Mouse (Mus musculus): ENCODE data around the gene Tubgcp6. TPM values are rescaled to one million over a fixed set of nuclear protein-coding genes. Genes with fewer than 3 reads are reported as not detected.

The Tubgcp6 gene
- polyA plus RNA-seq, 1 experiment from 2014 or later, result 18.0 TPM

- Histone ChIP-seq H3K9ac (replicated peaks; ENCODE audit: low read length) (no peak overlapping the region), H3K36me3 (ENCODE audit: control insufficient read depth, insufficient read depth, low read length) (no peaks in the 10 kb centered on the region), H3K27ac (replicated peaks; ENCODE audit: low read depth, low read length) (no peak overlapping the region), H3K4me2 (ENCODE audit: low read length) (no peak overlapping the region), H3K9me3 (ENCODE audit: control insufficient read depth, low read length) (no peaks in the 10 kb centered on the region), H3K27me3 (ENCODE audit: control insufficient read depth, insufficient read depth, low read length) (peaks cover 8% of the 10 kb centered on the region), H3K4me3 (replicated peaks; ENCODE audit: low read depth, low read length) (no peak overlapping the region), H3K4me1 (ENCODE audit: control insufficient read depth, insufficient read depth, low read length) (peaks cover 17% of the 10 kb centered on the region)
- no peak for DNase-seq
- WGBS, result 94% methylated on average over 6 of the region's 6 CpGs
- ATAC-seq (ENCODE audit: low FRiP score, low TSS enrichment), result no peak
Observed at GRCm38 (mm10) chr15:89061761-89062517, 61.0 kb downstream of the Tubgcp6 start.

GRCm38 (mm10) chr15:89060811-89061460 lies 62.0 kb downstream of the Tubgcp6 start:
- H3K27me3 ChIP-seq (ENCODE audit: control insufficient read depth, insufficient read depth, low read length), result no peaks in the 10 kb centered on the region; the same call in 1 of the 2 replicates
- 91% methylated on average over 12 of the region's 12 CpGs for WGBS
- peaks cover 17% of the 10 kb centered on the region for H3K4me1 ChIP-seq (ENCODE audit: control insufficient read depth, insufficient read depth, low read length)
- H3K4me3 ChIP-seq (replicated peaks; ENCODE audit: low read depth, low read length), result peak overlapping the region; percentile 72
- H3K36me3 ChIP-seq (ENCODE audit: control insufficient read depth, insufficient read depth, low read length), result no peaks in the 10 kb centered on the region
- H3K9ac ChIP-seq (replicated peaks; ENCODE audit: low read length), result peak overlapping the region; percentile 84
- peak overlapping the region; percentile 88 for H3K4me2 ChIP-seq (ENCODE audit: low read length)
- H3K9me3 ChIP-seq (ENCODE audit: control insufficient read depth, low read length), result no peaks in the 10 kb centered on the region
- 0 out of 2 replicates have a peak, but pooled peaks have one; percentile 22 for ATAC-seq (ENCODE audit: low FRiP score, low TSS enrichment)
- no peak overlapping the region for H3K27ac ChIP-seq (replicated peaks; ENCODE audit: low read depth, low read length)
- DNase-seq, result no peak

DNA sequence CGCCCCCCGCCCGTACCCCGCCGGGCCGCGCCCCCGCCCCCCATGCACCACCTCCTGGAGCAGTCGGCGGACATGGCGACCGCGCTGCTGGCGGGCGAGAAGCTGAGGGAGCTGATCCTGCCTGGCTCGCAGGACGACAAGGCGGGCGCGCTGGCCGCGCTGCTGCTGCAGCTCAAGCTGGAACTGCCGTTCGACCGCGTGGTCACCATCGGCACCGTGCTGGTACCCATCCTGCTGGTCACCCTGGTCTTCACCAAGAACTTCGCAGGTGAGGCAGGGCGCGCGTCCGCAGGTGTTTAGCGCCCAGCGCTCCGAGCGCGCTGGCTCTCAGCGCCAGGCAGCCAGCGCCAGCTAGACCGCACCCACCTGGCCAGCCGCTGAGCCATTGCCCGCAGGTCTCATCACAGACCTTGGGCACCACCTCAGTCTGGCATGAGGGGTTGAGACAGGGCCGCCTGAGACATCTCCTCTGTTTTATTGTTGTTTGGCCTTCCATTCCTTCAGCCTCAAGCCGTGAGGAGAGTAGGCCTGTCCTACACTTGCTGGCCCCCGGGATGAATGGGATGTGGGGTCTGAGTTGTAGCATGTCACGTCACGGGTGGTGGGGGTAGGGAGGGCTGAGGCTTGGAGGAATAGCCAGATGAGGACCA lies 62.8 kb downstream of the Tubgcp6 start:
- peak; percentile 70 for ATAC-seq (ENCODE audit: low FRiP score, low TSS enrichment)
- WGBS, result 2% methylated on average over 46 of the region's 48 CpGs
- H3K27me3 ChIP-seq (ENCODE audit: control insufficient read depth, insufficient read depth, low read length), result no peaks in the 10 kb centered on the region; the same call in 1 of the 2 replicates

GRCm38 (mm10) chr15:89059161-89059931 lies 63.6 kb downstream of the Tubgcp6 start, which contains the start of gene Panx2:
Gene Panx2 (plus strand): TSS chr15:89059734.
- peak within 1 kb of the TSS; percentile 88 for H3K4me2 ChIP-seq (ENCODE audit: low read length)
- H3K36me3 ChIP-seq (ENCODE audit: control insufficient read depth, insufficient read depth, low read length), result no peaks in the 10 kb centered on the region
- no peaks in the 10 kb centered on the region; the same call in 1 of the 2 replicates for H3K27me3 ChIP-seq (ENCODE audit: control insufficient read depth, insufficient read depth, low read length)
- 1% methylated on average over 30 of the region's 57 CpGs for WGBS
- peak within 1 kb of the TSS; percentile 72 for H3K4me3 ChIP-seq (replicated peaks; ENCODE audit: low read depth, low read length)
- DNase-seq (peak; percentile 75), ATAC-seq (ENCODE audit: low FRiP score, low TSS enrichment) (0 out of 2 replicates have a peak, but pooled peaks have one; percentile 38)
- peak within 1 kb of the TSS; percentile 84 for H3K9ac ChIP-seq (replicated peaks; ENCODE audit: low read length)
- no peaks in the 10 kb centered on the region for H3K9me3 ChIP-seq (ENCODE audit: control insufficient read depth, low read length)
- H3K4me1 ChIP-seq (ENCODE audit: control insufficient read depth, insufficient read depth, low read length), result peaks cover 17% of the 10 kb centered on the region
- H3K27ac ChIP-seq (replicated peaks; ENCODE audit: low read depth, low read length), result peak within 1 kb of the TSS; percentile 79

More for the DNA sequence above, 62.8 kb downstream of the Tubgcp6 start:
- Histone ChIP-seq H3K9me3 (ENCODE audit: control insufficient read depth, low read length) (no peaks in the 10 kb centered on the region), H3K4me2 (ENCODE audit: low read length) (peak overlapping the region; percentile 88), H3K9ac (replicated peaks; ENCODE audit: low read length) (peak overlapping the region; percentile 84), H3K36me3 (ENCODE audit: control insufficient read depth, insufficient read depth, low read length) (no peaks in the 10 kb centered on the region), H3K4me1 (ENCODE audit: control insufficient read depth, insufficient read depth, low read length) (peaks cover 17% of the 10 kb centered on the region), H3K4me3 (replicated peaks; ENCODE audit: low read depth, low read length) (peak overlapping the region; percentile 72), H3K27ac (replicated peaks; ENCODE audit: low read depth, low read length) (peak overlapping the region; percentile 79)
- peak; percentile 78 for DNase-seq

GRCm38 (mm10) chr15:89058736-89059135 lies 64.2 kb downstream of the Tubgcp6 start:
- Histone ChIP-seq H3K9ac (replicated peaks; ENCODE audit: low read length) (peak overlapping the region; percentile 84), H3K27me3 (ENCODE audit: control insufficient read depth, insufficient read depth, low read length) (no peaks in the 10 kb centered on the region; the same call in 1 of the 2 replicates), H3K27ac (replicated peaks; ENCODE audit: low read depth, low read length) (peak overlapping the region; percentile 79; the same call in 1 of the 2 replicates), H3K9me3 (ENCODE audit: control insufficient read depth, low read length) (no peaks in the 10 kb centered on the region), H3K36me3 (ENCODE audit: control insufficient read depth, insufficient read depth, low read length) (no peaks in the 10 kb centered on the region), H3K4me1 (ENCODE audit: control insufficient read depth, insufficient read depth, low read length) (peaks cover 17% of the 10 kb centered on the region), H3K4me3 (replicated peaks; ENCODE audit: low read depth, low read length) (peak overlapping the region; percentile 72), H3K4me2 (ENCODE audit: low read length) (peak overlapping the region; percentile 88)
- WGBS, result 38% methylated on average over 6 of the region's 6 CpGs
- no peak for DNase-seq
- ATAC-seq (ENCODE audit: low FRiP score, low TSS enrichment), result no peak

DNA sequence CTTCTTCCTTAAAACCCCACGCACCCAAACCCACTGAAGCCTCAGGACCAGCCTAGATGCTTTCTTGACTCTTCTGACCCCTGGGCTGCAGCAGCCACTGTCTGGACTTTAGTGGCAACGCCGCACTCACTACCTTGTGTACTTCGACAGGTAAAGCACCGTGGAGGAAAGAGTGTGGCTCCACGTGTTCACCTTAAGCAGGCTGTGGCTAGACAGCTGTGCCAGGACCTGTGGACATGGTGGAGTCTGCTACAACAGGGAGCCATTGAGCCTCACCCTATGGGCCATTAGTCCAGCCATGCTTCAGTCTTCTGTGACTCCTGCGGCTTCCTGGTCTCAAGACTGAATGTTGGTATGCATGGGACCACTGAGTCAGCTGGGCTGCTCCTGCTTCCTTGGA lies 68.2 kb downstream of the Tubgcp6 start:
- Histone ChIP-seq H3K27me3 (ENCODE audit: control insufficient read depth, insufficient read depth, low read length) (no peaks in the 10 kb centered on the region; the same call in 1 of the 2 replicates), H3K36me3 (ENCODE audit: control insufficient read depth, insufficient read depth, low read length) (no peaks in the 10 kb centered on the region), H3K9ac (replicated peaks; ENCODE audit: low read length) (no peak overlapping the region), H3K27ac (replicated peaks; ENCODE audit: low read depth, low read length) (no peak overlapping the region), H3K4me2 (ENCODE audit: low read length) (no peak overlapping the region), H3K4me1 (ENCODE audit: control insufficient read depth, insufficient read depth, low read length) (peaks cover 7% of the 10 kb centered on the region), H3K9me3 (ENCODE audit: control insufficient read depth, low read length) (no peaks in the 10 kb centered on the region), H3K4me3 (replicated peaks; ENCODE audit: low read depth, low read length) (no peak overlapping the region)
- ATAC-seq (ENCODE audit: low FRiP score, low TSS enrichment) (no peak), DNase-seq (no peak)
- 92% methylated on average over 7 of the region's 7 CpGs for WGBS

Measured in midbrain, embryonic 14.5 days (tissue).